Mouse (Mus musculus) embryonic facial prominence, embryonic 10.5 days (tissue): ENCODE measurements around the gene Serpinh1. TPM values are rescaled to one million over a fixed set of nuclear protein-coding genes. Genes with fewer than 3 reads are reported as not detected.

Source experiments
- DNase-seq: peaks from one replicate; pipeline ENCODE4 v3.0.0-alpha.2; 2017; ENCODE audit warnings: low spot score
- H3K27ac ChIP-seq: fragments of 300-500 bp; sonication (generic); replicated peaks from 2 replicates; pipeline ENCODE4 v1.5.1; 2016; ENCODE audit warnings: mild to moderate bottlenecking
- H3K27me3 ChIP-seq: fragments of 300-500 bp; sonication (generic); replicated peaks from 2 replicates; pipeline ENCODE4 v1.6.1; 2016; ENCODE audit warnings: low read depth, mild to moderate bottlenecking; ENCODE audit not compliant: poor library complexity, severe bottlenecking
- H3K36me3 ChIP-seq: fragments of 300-500 bp; sonication (generic); replicated peaks from 2 replicates; pipeline ENCODE4 v1.6.1; 2016; ENCODE audit warnings: mild to moderate bottlenecking, moderate library complexity
- H3K4me1 ChIP-seq: fragments of 300-500 bp; sonication (generic); 2 replicates; pipeline ENCODE4 v1.6.1; 2016
- H3K4me3 ChIP-seq: fragments of 300-500 bp; sonication (generic); 2 replicates; pipeline ENCODE4 v1.5.1; 2016; ENCODE audit warnings: mild to moderate bottlenecking, moderate library complexity
- H3K9me3 ChIP-seq: fragments of 300-500 bp; sonication (generic); 2 replicates; pipeline ENCODE4 v1.6.1; 2016; ENCODE audit warnings: mild to moderate bottlenecking
- WGBS: fragments of 180-500 bp; shearing (Covaris S2); methylation state at CpG from one replicate; pipeline ENCODE4 v1.1.7; 2016; 5-methylcytosine and 5-hydroxymethylcytosine counted together
- polyA plus RNA-seq: library from polyadenylated mRNA; unstranded; fragments of >200 nt; fragmentation: Nextera tagmentation; extraction: Ambion mirVana; gene quantifications from 2 replicates; pipeline ENCODE4 v1.2.1, GENCODE M21; 2016

The Serpinh1 gene
- polyA plus RNA-seq = 1,061 and 1,072 TPM in 2 replicates

- peak within 1 kb of the TSS; percentile 96 for H3K27ac ChIP-seq
- peak; percentile 93 for DNase-seq
- no peaks in the 10 kb centered on the region for H3K9me3 ChIP-seq
- no peaks in the 10 kb centered on the region for H3K27me3 ChIP-seq
- H3K4me3 ChIP-seq = peak within 1 kb of the TSS; percentile 67
- H3K4me1 ChIP-seq = peaks cover 92% of the 10 kb centered on the region
- WGBS = under 1% methylated on average over 35 of the region's 35 CpGs
- peaks cover 34% of the 10 kb centered on the region for H3K36me3 ChIP-seq
Observed at GRCm38 (mm10) chr7:99352526-99353400, at the start of gene Serpinh1. TSS of gene Serpinh1 (minus strand) at chr7:99353239.

DNA sequence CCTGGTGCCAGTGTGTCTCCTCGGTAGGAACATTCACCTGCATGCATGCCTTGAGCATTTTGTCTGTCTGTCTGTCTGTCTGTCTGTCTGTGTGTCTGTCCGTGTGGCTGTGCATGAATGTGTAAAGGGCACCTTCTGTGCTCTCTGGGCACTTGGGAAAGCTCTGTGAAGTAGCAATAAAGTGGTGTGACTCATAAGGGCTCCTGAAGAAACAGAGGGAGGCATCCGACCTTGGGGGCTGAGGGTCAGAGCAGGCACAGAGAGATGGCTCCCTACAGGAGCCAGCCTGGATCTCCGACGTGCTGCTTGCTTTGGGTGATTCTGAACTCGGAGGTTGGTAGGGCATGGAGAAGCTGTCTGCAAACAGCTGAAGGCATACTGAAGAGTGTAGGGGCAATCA is 49.4 kb upstream of the Serpinh1 start:
- H3K36me3 ChIP-seq = peaks cover 11% of the 10 kb centered on the region; the same call in 1 of the 2 replicates
- peaks cover 51% of the 10 kb centered on the region for H3K4me1 ChIP-seq
- H3K27ac ChIP-seq = peak overlapping the region; percentile 26; the same call in 1 of the 2 replicates
- H3K27me3 ChIP-seq = no peaks in the 10 kb centered on the region
- no peak for DNase-seq
- H3K9me3 ChIP-seq = no peaks in the 10 kb centered on the region
- H3K4me3 ChIP-seq = no peak overlapping the region
- 76% methylated on average over 6 of the region's 6 CpGs for WGBS

- Histone ChIP-seq H3K4me3 (no peak overlapping the region), H3K27ac (peak overlapping the region; percentile 26; the same call in 1 of the 2 replicates), H3K9me3 (no peaks in the 10 kb centered on the region), H3K4me1 (peaks cover 57% of the 10 kb centered on the region), H3K27me3 (no peaks in the 10 kb centered on the region), H3K36me3 (peaks cover 11% of the 10 kb centered on the region; the same call in 1 of the 2 replicates)
- peak; percentile 35 for DNase-seq
- WGBS = 66% methylated on average over 8 of the region's 8 CpGs
Observed at GRCm38 (mm10) chr7:99401373-99401772, 48.3 kb upstream of the Serpinh1 start.

DNA sequence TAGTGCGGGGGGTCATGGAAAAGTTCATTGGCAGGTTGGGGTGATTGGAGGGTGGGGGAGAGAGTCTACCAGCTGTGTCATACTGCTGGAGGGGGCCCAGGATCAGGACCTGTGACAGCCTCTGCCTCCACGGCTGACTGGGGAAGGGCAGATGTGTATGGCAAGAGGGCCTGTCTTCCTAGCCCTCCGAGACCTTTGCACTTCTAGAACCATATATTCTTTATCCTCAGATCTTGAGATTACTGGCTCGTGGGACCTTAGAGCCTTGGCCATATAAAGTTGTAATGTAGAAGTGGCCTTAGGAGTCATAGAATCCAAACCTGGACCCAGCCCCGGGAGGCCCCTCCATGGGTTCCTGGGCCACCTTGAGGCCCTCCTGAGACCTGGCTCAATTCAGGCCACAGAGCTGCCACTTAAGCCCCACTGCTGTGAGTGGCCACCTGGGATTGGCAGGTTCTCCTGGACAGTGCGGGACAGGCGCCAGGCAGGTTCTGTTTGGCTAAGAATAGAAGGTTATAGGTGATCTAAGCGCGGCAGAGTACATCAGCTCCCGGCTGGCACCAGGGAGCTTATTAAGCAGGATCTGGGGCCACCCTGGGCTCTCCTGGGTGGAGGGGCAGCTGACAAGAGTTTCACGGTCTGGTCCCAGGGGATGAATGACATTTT is 44.1 kb upstream of the Serpinh1 start:
- WGBS = 82% methylated on average over 11 of the region's 11 CpGs
- H3K4me1 ChIP-seq = peaks cover 49% of the 10 kb centered on the region
- H3K36me3 ChIP-seq = peaks cover 23% of the 10 kb centered on the region

DNA sequence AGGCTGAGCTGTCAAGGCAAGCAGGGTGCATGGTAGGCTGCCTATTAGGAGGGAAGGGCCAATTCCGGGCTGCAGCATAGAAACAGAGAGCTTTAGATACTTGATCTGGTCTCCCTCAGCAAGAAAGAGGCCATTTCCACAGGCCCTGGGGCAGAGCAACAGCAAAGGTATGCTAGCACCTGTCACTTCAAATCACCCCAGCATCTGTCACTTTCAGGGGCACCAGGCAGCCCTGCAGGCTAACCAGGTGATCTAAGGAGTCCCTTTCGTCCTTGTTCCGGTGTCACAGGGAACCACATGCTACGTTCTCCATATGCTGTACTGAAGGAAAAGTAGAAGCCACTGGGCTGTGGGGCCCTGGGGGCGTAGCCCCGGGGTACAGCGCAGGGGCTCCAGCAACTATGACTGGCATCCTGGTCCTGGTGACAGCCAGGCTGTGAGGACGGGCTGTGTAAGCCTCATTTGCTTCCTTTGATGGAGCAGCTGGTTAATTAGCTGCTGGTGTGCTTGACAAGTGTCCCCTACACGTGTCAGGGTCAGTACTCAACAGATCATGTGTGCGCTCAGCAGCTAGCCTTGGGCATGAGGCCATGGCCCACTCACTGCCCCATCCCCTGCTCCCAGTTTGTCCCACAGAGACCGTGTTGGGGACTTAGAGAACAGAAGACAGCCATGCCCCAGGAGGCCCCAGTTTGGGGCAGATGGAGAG is 43.0 kb upstream of the Serpinh1 start:
- no peak for DNase-seq
- no peak overlapping the region for H3K4me3 ChIP-seq
- peaks cover 31% of the 10 kb centered on the region for H3K36me3 ChIP-seq
- peak overlapping the region; percentile 36; the same call in 1 of the 2 replicates for H3K27ac ChIP-seq
- 68% methylated on average over 11 of the region's 11 CpGs for whole genome bisulfite sequencing
- no peaks in the 10 kb centered on the region for H3K27me3 ChIP-seq
- H3K4me1 ChIP-seq = peaks cover 49% of the 10 kb centered on the region
- no peaks in the 10 kb centered on the region for H3K9me3 ChIP-seq

More for the DNA sequence above, 44.1 kb upstream of the Serpinh1 start:
- Histone ChIP-seq H3K4me3 (no peak overlapping the region), H3K27me3 (no peaks in the 10 kb centered on the region), H3K27ac (no peak overlapping the region), H3K9me3 (no peaks in the 10 kb centered on the region)
- DNase-seq = no peak

DNA sequence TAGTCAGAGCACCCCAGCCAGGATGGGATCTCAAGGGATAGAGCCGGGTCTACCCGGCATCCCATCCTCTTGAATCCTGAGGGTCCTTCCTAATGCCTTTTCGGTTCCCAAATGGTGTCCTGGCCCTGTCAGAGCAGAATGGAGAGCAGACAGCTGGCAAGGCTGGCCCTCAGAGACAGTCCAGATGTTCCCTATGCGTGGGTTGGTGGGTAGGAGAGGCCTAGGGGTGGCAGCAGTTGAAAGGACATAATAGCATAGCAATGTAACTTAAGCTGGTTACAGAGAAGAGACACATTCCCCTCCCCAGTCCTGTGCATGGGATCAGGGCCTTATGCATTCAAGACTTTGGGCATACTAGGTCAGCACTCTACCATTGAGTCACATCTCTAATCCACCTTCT is 42.3 kb upstream of the Serpinh1 start:
- peaks cover 56% of the 10 kb centered on the region for H3K4me1 ChIP-seq
- no peak overlapping the region for H3K4me3 ChIP-seq
- WGBS = 85% methylated on average over 4 of the region's 4 CpGs
- no peaks in the 10 kb centered on the region for H3K27me3 ChIP-seq
- no peak for DNase-seq
- no peaks in the 10 kb centered on the region for H3K9me3 ChIP-seq
- no peak overlapping the region for H3K27ac ChIP-seq
- peaks cover 35% of the 10 kb centered on the region for H3K36me3 ChIP-seq

DNA sequence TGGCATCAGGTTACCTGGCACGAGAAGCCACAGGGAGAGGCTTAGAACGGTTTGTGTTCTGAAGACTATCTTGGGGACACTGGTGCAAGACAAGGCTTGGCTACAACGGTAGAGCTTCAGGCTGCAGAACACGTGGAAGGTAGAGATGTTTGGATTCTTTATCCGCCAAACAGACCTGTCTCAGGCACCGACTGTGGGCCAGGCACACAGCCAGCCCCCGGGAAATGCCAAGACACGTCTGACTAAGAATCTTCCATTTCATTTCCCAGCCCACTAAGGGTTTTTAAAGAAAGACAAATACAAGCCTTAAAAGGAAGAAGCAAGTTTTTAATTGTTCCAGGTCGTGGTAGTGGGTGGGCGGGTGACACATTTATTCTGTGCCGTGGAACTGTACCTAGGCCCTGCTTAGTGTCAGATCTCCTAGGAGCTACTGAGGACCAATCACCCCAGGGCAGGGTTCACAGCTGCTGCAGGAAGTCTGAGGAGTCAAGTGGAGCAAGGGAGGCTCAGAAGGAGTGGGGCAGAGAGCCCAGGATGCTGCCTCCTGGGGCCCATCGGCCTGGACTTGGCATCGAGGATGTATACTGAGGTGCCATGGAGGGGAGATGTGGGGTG is 40.8 kb upstream of the Serpinh1 start:
- Histone ChIP-seq H3K9me3 (no peaks in the 10 kb centered on the region), H3K4me3 (no peak overlapping the region), H3K36me3 (peaks cover 30% of the 10 kb centered on the region), H3K27me3 (no peaks in the 10 kb centered on the region), H3K4me1 (peaks cover 71% of the 10 kb centered on the region), H3K27ac (no peak overlapping the region)
- no peak for DNase-seq
- WGBS = 89% methylated on average over 13 of the region's 13 CpGs

GRCm38 (mm10) chr7:99392696-99393095 is 39.7 kb upstream of the Serpinh1 start:
- H3K4me3 ChIP-seq = no peak overlapping the region
- H3K36me3 ChIP-seq = peaks cover 39% of the 10 kb centered on the region
- 82% methylated on average over 2 of the region's 2 CpGs for WGBS
- H3K27me3 ChIP-seq = no peaks in the 10 kb centered on the region
- no peaks in the 10 kb centered on the region for H3K9me3 ChIP-seq
- no peak overlapping the region for H3K27ac ChIP-seq
- no peak for DNase-seq
- H3K4me1 ChIP-seq = peaks cover 81% of the 10 kb centered on the region

DNA sequence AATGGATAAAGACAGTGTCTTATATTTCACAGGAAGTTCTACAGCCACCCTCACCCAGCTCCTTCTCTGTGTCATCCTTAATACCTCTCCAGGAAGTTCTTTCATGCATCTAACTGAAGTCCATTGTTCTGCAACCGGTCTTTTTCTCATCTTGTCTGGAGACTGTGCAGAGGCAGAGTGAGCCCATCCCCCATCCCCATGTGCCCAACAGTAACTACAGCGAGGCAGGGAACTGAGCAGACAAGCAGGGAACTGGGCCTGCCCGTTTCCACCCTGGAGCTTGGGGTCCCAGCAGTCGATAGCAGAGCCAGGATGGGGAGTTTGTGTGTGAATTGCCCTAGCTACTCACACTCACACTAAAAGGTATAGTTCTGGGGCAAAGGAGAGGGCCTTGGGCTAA is 37.5 kb upstream of the Serpinh1 start:
- H3K4me1 ChIP-seq = peaks cover 84% of the 10 kb centered on the region
- 18% methylated on average over 4 of the region's 4 CpGs for WGBS
- H3K27ac ChIP-seq = peak overlapping the region; percentile 73
- no peaks in the 10 kb centered on the region for H3K27me3 ChIP-seq
- H3K9me3 ChIP-seq = no peaks in the 10 kb centered on the region
- H3K36me3 ChIP-seq = peaks cover 47% of the 10 kb centered on the region
- H3K4me3 ChIP-seq = no peak overlapping the region
- DNase-seq = peak; percentile 50

- peak overlapping the region; percentile 15; the same call in 1 of the 2 replicates for H3K27ac ChIP-seq
- no peak overlapping the region for H3K4me3 ChIP-seq
- peaks cover 16% of the 10 kb centered on the region for H3K27me3 ChIP-seq
- DNase-seq = no peak
- peaks cover 95% of the 10 kb centered on the region for H3K4me1 ChIP-seq
- 82% methylated on average over 5 of the region's 5 CpGs for WGBS
- no peaks in the 10 kb centered on the region for H3K9me3 ChIP-seq
- H3K36me3 ChIP-seq = peaks cover 31% of the 10 kb centered on the region
Observed at GRCm38 (mm10) chr7:99387356-99387755, 34.3 kb upstream of the Serpinh1 start.

- no peak for DNase-seq
- 88% methylated on average over 4 of the region's 4 CpGs for WGBS
- Histone ChIP-seq H3K4me3 (no peak overlapping the region), H3K9me3 (no peaks in the 10 kb centered on the region), H3K27ac (0 out of 2 replicates have a peak overlapping the region, but pooled peaks have one; percentile 4), H3K4me1 (peaks cover 95% of the 10 kb centered on the region), H3K36me3 (peaks cover 25% of the 10 kb centered on the region), H3K27me3 (peaks cover 21% of the 10 kb centered on the region)
Observed at GRCm38 (mm10) chr7:99386811-99387210, 33.8 kb upstream of the Serpinh1 start.

DNA sequence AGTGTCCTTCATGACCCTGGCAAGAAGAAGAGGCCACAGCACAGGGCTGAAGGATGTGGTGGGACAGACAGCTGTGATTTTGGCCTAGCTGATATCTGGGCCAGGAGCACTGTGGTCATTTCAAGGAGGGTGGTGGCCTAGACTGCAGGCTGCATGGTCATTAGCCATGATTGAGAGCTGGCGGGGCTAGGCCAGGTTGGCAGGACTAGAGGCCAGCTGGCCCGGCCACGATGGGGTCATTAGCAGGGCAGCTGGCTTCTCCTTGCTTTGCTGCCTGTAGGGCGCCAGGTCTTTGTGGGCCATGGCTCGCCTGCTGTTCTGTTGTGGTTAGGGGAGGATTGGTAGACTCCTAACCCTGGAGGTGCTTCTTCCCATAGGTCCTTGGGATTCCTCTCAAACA is 33.0 kb upstream of the Serpinh1 start:
- Histone ChIP-seq H3K27ac (peak overlapping the region; percentile 61; the same call in 1 of the 2 replicates), H3K4me3 (no peak overlapping the region), H3K27me3 (peaks cover 21% of the 10 kb centered on the region), H3K36me3 (peaks cover 21% of the 10 kb centered on the region), H3K9me3 (no peaks in the 10 kb centered on the region), H3K4me1 (peaks cover 94% of the 10 kb centered on the region)
- 66% methylated on average over 5 of the region's 5 CpGs for WGBS
- DNase-seq = no peak
